ENCODE assay signal across 8 mouse cellular contexts in genomic region chr8:113664544-113664943, GRCm38 (mm10). TPM values are rescaled to one million over a fixed set of nuclear protein-coding genes. Genes with fewer than 3 reads are reported as not detected.
DNase-seq lines count a peak whose midpoint lies in the region; ATAC-seq and TF ChIP-seq lines count a peak whose summit lies in the region.

No protein-coding gene starts in this region.

- H3K9ac ChIP-seq in embryonic facial prominence, embryonic 15.5 days = no peak overlapping the region
- no peak overlapping the region for H3K9ac ChIP-seq in heart, embryonic 12.5 days
- no peak overlapping the region for H3K9ac ChIP-seq in kidney, postnatal 0 days (ENCODE audit: low read depth, low read length)
- H3K9ac ChIP-seq in liver, adult 2 months (ENCODE audit: low read depth, low read length) = no peak overlapping the region
- no peak overlapping the region for H3K9ac ChIP-seq in neural tube, embryonic 11.5 days (ENCODE audit: low read length)

- no peak overlapping the region for H3K4me3 ChIP-seq in C2C12 (ENCODE audit: insufficient read depth, poor library complexity, severe bottlenecking)
- H3K4me3 ChIP-seq in embryonic facial prominence, embryonic 15.5 days (replicated peaks) = no peak overlapping the region
- no peak overlapping the region for H3K4me3 ChIP-seq in heart, embryonic 12.5 days
- no peak overlapping the region for H3K4me3 ChIP-seq in kidney, postnatal 0 days (replicated peaks; ENCODE audit: low read depth, low read length)
- no peak overlapping the region for H3K4me3 ChIP-seq in liver, adult 2 months (ENCODE audit: insufficient read depth, low read depth, low read length)
- no peak overlapping the region for H3K4me3 ChIP-seq in neural tube, embryonic 11.5 days (ENCODE audit: low read depth, low read length)

- no peak for TF ChIP-seq POLR2A in liver, adult 2 months (IDR thresholded peaks at IDR 0.05; ENCODE audit: extremely low read depth, insufficient read depth, low read length)

- TF ChIP-seq CTCF in C2C12 (IDR thresholded peaks at IDR 0.05; ENCODE audit: control insufficient read depth, insufficient read depth, insufficient read length) = peak; percentile 85
- peak; percentile 99 for TF ChIP-seq CTCF in kidney, postnatal 0 days (IDR thresholded peaks at IDR 0.05; ENCODE audit: low read depth)
- TF ChIP-seq CTCF in liver, adult 2 months (IDR thresholded peaks at IDR 0.05; ENCODE audit: low read depth, low read length) = peak; percentile 79

- H3K4me2 ChIP-seq in embryonic facial prominence, embryonic 15.5 days (replicated peaks) = no peak overlapping the region
- no peak overlapping the region for H3K4me2 ChIP-seq in heart, embryonic 12.5 days
- H3K4me2 ChIP-seq in kidney, postnatal 0 days (ENCODE audit: low read length) = no peak overlapping the region
- no peak overlapping the region for H3K4me2 ChIP-seq in neural tube, embryonic 11.5 days (ENCODE audit: low read depth)

- peak; percentile 86 to 88 for DNase-seq in adrenal gland, postnatal 36 days
- peak; percentile 94 for DNase-seq in kidney, postnatal 0 days (ENCODE audit: low spot score)
- DNase-seq in liver, adult 2 months (ENCODE audit: extremely low read depth, low read depth, low spot score) = peak; percentile 44
- DNase-seq in neural tube, embryonic 11.5 days (ENCODE audit: low spot score) = peak; percentile 86
- DNase-seq in testis, postnatal 10 days (ENCODE audit: low spot score) = peak; percentile 90

- no peaks in the 10 kb centered on the region for H3K36me3 ChIP-seq in C2C12 (ENCODE audit: control insufficient read depth, insufficient read depth)
- H3K36me3 ChIP-seq in embryonic facial prominence, embryonic 15.5 days = no peaks in the 10 kb centered on the region
- no peaks in the 10 kb centered on the region for H3K36me3 ChIP-seq in heart, embryonic 12.5 days
- H3K36me3 ChIP-seq in kidney, postnatal 0 days (ENCODE audit: insufficient read depth, low read length) = no peaks in the 10 kb centered on the region
- H3K36me3 ChIP-seq in liver, adult 2 months (ENCODE audit: control insufficient read depth, insufficient read depth, low read length) = no peaks in the 10 kb centered on the region
- H3K36me3 ChIP-seq in neural tube, embryonic 11.5 days (ENCODE audit: control insufficient read depth, insufficient read depth, low read length) = no peaks in the 10 kb centered on the region

- ATAC-seq in embryonic facial prominence, embryonic 15.5 days (ENCODE audit: insufficient number of reproducible peaks, low FRiP score, low TSS enrichment, low read depth) = peak; percentile 69
- ATAC-seq in heart, embryonic 12.5 days (ENCODE audit: insufficient number of reproducible peaks, low FRiP score) = peak; percentile 39; the same call in 1 of the 2 replicates
- peak; percentile 70 for ATAC-seq in kidney, postnatal 0 days (replicated peaks; ENCODE audit: low FRiP score, low read depth)
- peak; percentile 84 for ATAC-seq in neural tube, embryonic 11.5 days (ENCODE audit: insufficient read depth, low FRiP score, low TSS enrichment)

- H3K27me3 ChIP-seq in C2C12 (ENCODE audit: control insufficient read depth, insufficient read depth, insufficient read length) = no peaks in the 10 kb centered on the region
- H3K27me3 ChIP-seq in embryonic facial prominence, embryonic 15.5 days = 0 out of 2 replicates have a peak, but pooled peaks cover 4% of the 10 kb centered on the region
- H3K27me3 ChIP-seq in heart, embryonic 12.5 days (replicated peaks) = no peaks in the 10 kb centered on the region
- H3K27me3 ChIP-seq in kidney, postnatal 0 days (ENCODE audit: insufficient read depth, low read length) = no peaks in the 10 kb centered on the region
- no peaks in the 10 kb centered on the region; the same call in 1 of the 2 replicates for H3K27me3 ChIP-seq in liver, adult 2 months (ENCODE audit: control insufficient read depth, insufficient read depth, low read length)
- no peaks in the 10 kb centered on the region for H3K27me3 ChIP-seq in neural tube, embryonic 11.5 days (ENCODE audit: control insufficient read depth, insufficient read depth, low read length)

- WGBS in embryonic facial prominence, embryonic 15.5 days = 12% methylated on average over 2 of the region's 2 CpGs
- WGBS in heart, embryonic 12.5 days = 13% methylated on average over 2 of the region's 2 CpGs
- WGBS in kidney, postnatal 0 days = 4% methylated on average over 2 of the region's 2 CpGs
- 2% methylated on average over 2 of the region's 2 CpGs for WGBS in liver, adult 2 months
- WGBS in neural tube, embryonic 11.5 days = 9% methylated on average over 2 of the region's 2 CpGs

- H3K9me3 ChIP-seq in embryonic facial prominence, embryonic 15.5 days (replicated peaks) = no peaks in the 10 kb centered on the region
- H3K9me3 ChIP-seq in heart, embryonic 12.5 days (replicated peaks) = no peaks in the 10 kb centered on the region
- H3K9me3 ChIP-seq in kidney, postnatal 0 days (replicated peaks; ENCODE audit: low read length) = no peaks in the 10 kb centered on the region
- H3K9me3 ChIP-seq in neural tube, embryonic 11.5 days (ENCODE audit: control insufficient read depth, low read length) = no peaks in the 10 kb centered on the region

- H3K4me1 ChIP-seq in embryonic facial prominence, embryonic 15.5 days = no peaks in the 10 kb centered on the region
- no peaks in the 10 kb centered on the region for H3K4me1 ChIP-seq in heart, embryonic 12.5 days (replicated peaks)
- H3K4me1 ChIP-seq in kidney, postnatal 0 days (replicated peaks; ENCODE audit: insufficient read depth, low read length) = no peaks in the 10 kb centered on the region
- no peaks in the 10 kb centered on the region for H3K4me1 ChIP-seq in liver, adult 2 months (ENCODE audit: control insufficient read depth, insufficient read depth, low read length)
- H3K4me1 ChIP-seq in neural tube, embryonic 11.5 days (ENCODE audit: control insufficient read depth, insufficient read depth, low read length) = no peaks in the 10 kb centered on the region

- H3K79me3 ChIP-seq in C2C12 (ENCODE audit: low read depth) = no peaks in the 10 kb centered on the region

- H3ac ChIP-seq in C2C12 (ENCODE audit: control insufficient read depth, insufficient read length, low read depth) = no peak overlapping the region

- H3K27ac ChIP-seq in embryonic facial prominence, embryonic 15.5 days (replicated peaks) = no peak overlapping the region
- no peak overlapping the region for H3K27ac ChIP-seq in heart, embryonic 12.5 days (ENCODE audit: poor library complexity, severe bottlenecking)
- H3K27ac ChIP-seq in kidney, postnatal 0 days = no peak overlapping the region
- H3K27ac ChIP-seq in liver, adult 2 months (replicated peaks; ENCODE audit: insufficient read depth, low read depth, low read length) = no peak overlapping the region
- H3K27ac ChIP-seq in neural tube, embryonic 11.5 days (ENCODE audit: low read depth, low read length) = no peak overlapping the region

- H3K79me2 ChIP-seq in C2C12 (ENCODE audit: control insufficient read depth, insufficient read depth) = no peaks in the 10 kb centered on the region
- H3K79me2 ChIP-seq in liver, adult 2 months (ENCODE audit: control insufficient read depth, insufficient read depth, low read length) = no peaks in the 10 kb centered on the region

TF ChIP-seq in C2C12, 6 proteins besides CTCF, POLR2A, EP300 and RAD21:
- TF ChIP-seq CEBPB (IDR thresholded peaks at IDR 0.05; ENCODE audit: low read depth) = no peak
- TF ChIP-seq USF1 (IDR thresholded peaks at IDR 0.05; ENCODE audit: low read depth) = no peak
- TF ChIP-seq MYOD1 (IDR thresholded peaks at IDR 0.05; ENCODE audit: control insufficient read depth, insufficient read length, low read depth) = no peak
- no peak for TF ChIP-seq MYOG (IDR thresholded peaks at IDR 0.05; ENCODE audit: control insufficient read depth, extremely low read depth, insufficient read length)
- no peak for TF ChIP-seq MAX (IDR thresholded peaks at IDR 0.05)
- no peak for TF ChIP-seq FOSL1 (IDR thresholded peaks at IDR 0.05; ENCODE audit: insufficient read depth, low read length, poor library complexity, severe bottlenecking)

RNA-seq across cellular contexts. Expression of gene Syce1l, which starts 21.5 kb away (rescaled TPM):
- not detected for polyA plus RNA-seq in C2C12 (2012; fragmentation: generic; extraction: Trizol)
- total RNA-seq in adrenal gland, postnatal 36 days (2021) = under 1 TPM in 1 of 2 experiments, not detected in 1; 0.46 TPM
- polyA plus RNA-seq in embryonic facial prominence, embryonic 15.5 days (2015; fragmentation: Nextera tagmentation; extraction: Ambion mirVana) = not detected in 2 replicates
- not detected in 2 replicates for polyA plus RNA-seq in heart, embryonic 12.5 days (2016; fragmentation: Nextera tagmentation; extraction: Ambion mirVana)
- polyA plus RNA-seq in kidney, postnatal 0 days (2015; fragmentation: Nextera tagmentation; extraction: Ambion mirVana) = not detected in 2 replicates
- not detected in 2 replicates for total RNA-seq in liver, adult 2 months (2014; rRNA removed)
- not detected in 2 replicates for polyA plus RNA-seq in liver, adult 2 months (2012; rRNA removed)
- polyA plus RNA-seq in neural tube, embryonic 11.5 days (2014; fragmentation: Nextera tagmentation; extraction: Ambion mirVana) = not detected in 2 replicates

RNA-seq across cellular contexts. Expression of gene Mon1b, which starts 29.2 kb away (rescaled TPM):
- 5.2 TPM for polyA plus RNA-seq in C2C12 (2012; fragmentation: generic; extraction: Trizol)
- 10 to 100 TPM; 15.9 to 20.6 TPM for total RNA-seq in adrenal gland, postnatal 36 days (2021)
- 7.6 and 9.1 TPM in 2 replicates for polyA plus RNA-seq in embryonic facial prominence, embryonic 15.5 days (2015; fragmentation: Nextera tagmentation; extraction: Ambion mirVana)
- 6.1 TPM in 2 replicates for polyA plus RNA-seq in heart, embryonic 12.5 days (2016; fragmentation: Nextera tagmentation; extraction: Ambion mirVana)
- polyA plus RNA-seq in kidney, postnatal 0 days (2015; fragmentation: Nextera tagmentation; extraction: Ambion mirVana) = 6.1 and 6.3 TPM in 2 replicates
- 3.6 and 4.4 TPM in 2 replicates for total RNA-seq in liver, adult 2 months (2014; rRNA removed)
- polyA plus RNA-seq in liver, adult 2 months (2012; rRNA removed) = 3.6 and 4.2 TPM in 2 replicates
- 11.8 and 13.3 TPM in 2 replicates for polyA plus RNA-seq in neural tube, embryonic 11.5 days (2014; fragmentation: Nextera tagmentation; extraction: Ambion mirVana)

Comparison
In these comparisons a context has a peak if more than half of its experiments do, and no peak if none do; other contexts are left out.
1. DNase-seq: peak in every context shown above with its lines; median percentile 94 in kidney, postnatal 0 days; 90 in testis, postnatal 10 days; 87 in adrenal gland, postnatal 36 days; 86 in neural tube, embryonic 11.5 days; 44 in liver, adult 2 months.